Mouse (Mus musculus) embryonic facial prominence, embryonic 11.5 days (tissue): ENCODE measurements at regions not wholly inside any gene's neighbourhood (a gene's known extent, or its start where the extent isn't known, plus 50 kb on each side); places are given as distances from the start of the nearest gene placed in this dataset.

Experiments
- ATAC-seq: fragments of 200-750 bp; cut with Nextera tagmentation; replicated peaks from 2 replicates; pipeline ENCODE4 v1.8.0; 2017; ENCODE audit warnings: low read depth; ENCODE audit not compliant: insufficient number of reproducible peaks, low FRiP score, low TSS enrichment
- DNase-seq: peaks from one replicate; pipeline ENCODE4 v3.0.0-alpha.2; 2015; ENCODE audit warnings: low spot score
- H3K27ac ChIP-seq: fragments of 300-500 bp; sonication (generic); replicated peaks from 2 replicates; pipeline ENCODE4 v1.5.1; 2014; ENCODE audit warnings: mild to moderate bottlenecking, low read depth, low read length, control low read depth
- H3K27me3 ChIP-seq: fragments of 300-500 bp; sonication (generic); 2 replicates; pipeline ENCODE4 v1.6.1; 2014; ENCODE audit warnings: mild to moderate bottlenecking, low read length, moderate library complexity, mixed read lengths; ENCODE audit not compliant: control insufficient read depth, insufficient read depth
- H3K36me3 ChIP-seq: fragments of 300-500 bp; sonication (generic); replicated peaks from 2 replicates; pipeline ENCODE4 v1.6.1; 2014; ENCODE audit warnings: low read depth, mild to moderate bottlenecking, low read length, moderate library complexity, mixed read lengths; ENCODE audit not compliant: control insufficient read depth, insufficient read depth
- H3K4me1 ChIP-seq: fragments of 300-500 bp; sonication (generic); 2 replicates; pipeline ENCODE4 v1.6.1; 2014; ENCODE audit warnings: low read length, mixed read lengths; ENCODE audit not compliant: control insufficient read depth, insufficient read depth
- H3K4me2 ChIP-seq: fragments of 300-500 bp; sonication (generic); 2 replicates; pipeline ENCODE4 v1.6.1; 2014; ENCODE audit warnings: low read depth, mild to moderate bottlenecking, control low read depth, low read length, moderate library complexity
- H3K4me3 ChIP-seq: fragments of 300-500 bp; sonication (generic); 2 replicates; pipeline ENCODE4 v1.5.1; 2014; ENCODE audit warnings: low read depth, low read length, control low read depth
- H3K9ac ChIP-seq: fragments of 300-500 bp; sonication (generic); replicated peaks from 2 replicates; pipeline ENCODE4 v1.6.1; 2014; ENCODE audit warnings: mild to moderate bottlenecking, control low read depth, low read length
- H3K9me3 ChIP-seq: fragments of 300-500 bp; sonication (generic); replicated peaks from 2 replicates; pipeline ENCODE4 v1.6.1; 2016; ENCODE audit warnings: mild to moderate bottlenecking, low read length, inconsistent platforms, mixed read lengths; ENCODE audit not compliant: control insufficient read depth
- WGBS: fragments of 180-500 bp; shearing (Covaris S2); extraction: QIAGEN DNeasy Blood & Tissue Kit; methylation state at CpG from one replicate; pipeline ENCODE4 v1.1.7; 2014; 5-methylcytosine and 5-hydroxymethylcytosine counted together

GRCm38 (mm10) chr13:103459486-103460147 lies 125.3 kb upstream of the Mast4 start:
- H3K36me3 ChIP-seq: no peaks in the 10 kb centered on the region

DNA sequence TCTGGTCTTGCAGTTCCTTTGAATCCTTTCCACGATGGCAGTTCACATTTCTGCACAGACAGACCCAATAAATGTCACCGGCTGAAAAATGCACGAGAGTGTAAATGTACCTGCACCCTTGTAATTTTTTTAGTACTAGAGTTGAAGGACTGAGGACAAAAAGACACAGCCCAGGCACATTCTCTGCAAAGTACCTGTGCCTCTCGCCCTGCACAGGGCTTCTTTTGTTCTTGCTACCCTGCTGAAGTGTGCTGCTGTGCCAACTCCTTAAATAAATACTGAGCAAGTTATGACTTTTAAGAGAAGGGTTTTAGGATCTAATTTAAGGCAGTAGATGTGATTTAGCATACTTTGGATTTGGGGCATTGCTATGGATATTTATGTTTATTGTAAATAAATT lies 118.5 kb upstream of the Mast4 start:
- no peak overlapping the region for H3K9ac ChIP-seq

More at GRCm38 (mm10) chr13:103459486-103460147, 125.3 kb upstream of the Mast4 start:
- Histone ChIP-seq H3K4me3 (no peak overlapping the region), H3K27ac (no peak overlapping the region), H3K4me2 (no peak overlapping the region), H3K9ac (no peak overlapping the region), H3K9me3 (no peaks in the 10 kb centered on the region), H3K27me3 (no peaks in the 10 kb centered on the region), H3K4me1 (no peaks in the 10 kb centered on the region)
- DNase-seq: no peak
- no peak for ATAC-seq
- 89% methylated on average over 13 of the region's 13 CpGs for WGBS

DNA sequence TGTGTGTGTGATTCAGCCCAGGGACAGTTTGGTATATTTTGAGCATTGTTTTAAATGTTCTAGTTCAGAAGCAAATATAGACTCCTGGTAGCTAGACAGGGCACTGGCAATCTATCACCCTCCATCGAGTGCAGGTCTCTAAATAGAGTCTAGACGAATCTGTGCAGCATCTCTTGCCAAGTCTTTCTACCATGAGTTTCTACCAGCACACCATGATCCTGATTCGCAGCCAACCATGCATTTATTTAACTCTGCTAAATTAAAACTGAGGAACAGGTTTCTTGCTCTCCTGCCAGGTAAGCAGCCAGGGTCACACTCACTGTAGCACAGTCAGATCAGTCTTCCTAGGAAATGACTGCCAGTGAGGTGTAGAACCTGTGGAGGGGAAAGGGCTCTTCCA lies 96.3 kb upstream of the Mast4 start:
- no peak for DNase-seq
- Histone ChIP-seq H3K9ac (no peak overlapping the region), H3K27ac (no peak overlapping the region), H3K4me2 (no peak overlapping the region), H3K36me3 (no peaks in the 10 kb centered on the region), H3K4me1 (no peaks in the 10 kb centered on the region), H3K9me3 (no peaks in the 10 kb centered on the region), H3K4me3 (no peak overlapping the region), H3K27me3 (no peaks in the 10 kb centered on the region)
- 88% methylated on average over 3 of the region's 3 CpGs for WGBS
- no peak for ATAC-seq

More for the DNA sequence above, 118.5 kb upstream of the Mast4 start:
- no peaks in the 10 kb centered on the region for H3K27me3 ChIP-seq
- no peaks in the 10 kb centered on the region for H3K36me3 ChIP-seq
- no peaks in the 10 kb centered on the region for H3K4me1 ChIP-seq
- 57% methylated on average over 4 of the region's 4 CpGs for WGBS
- no peak overlapping the region for H3K4me3 ChIP-seq
- H3K9me3 ChIP-seq: no peaks in the 10 kb centered on the region
- DNase-seq: no peak
- ATAC-seq: no peak
- no peak overlapping the region for H3K27ac ChIP-seq
- no peak overlapping the region for H3K4me2 ChIP-seq

- no peak for DNase-seq
- 88% methylated on average over 7 of the region's 7 CpGs for WGBS
These were observed 89.7 kb upstream of the Mast4 start for GRCm38 (mm10) chr13:103424011-103424410.

DNA sequence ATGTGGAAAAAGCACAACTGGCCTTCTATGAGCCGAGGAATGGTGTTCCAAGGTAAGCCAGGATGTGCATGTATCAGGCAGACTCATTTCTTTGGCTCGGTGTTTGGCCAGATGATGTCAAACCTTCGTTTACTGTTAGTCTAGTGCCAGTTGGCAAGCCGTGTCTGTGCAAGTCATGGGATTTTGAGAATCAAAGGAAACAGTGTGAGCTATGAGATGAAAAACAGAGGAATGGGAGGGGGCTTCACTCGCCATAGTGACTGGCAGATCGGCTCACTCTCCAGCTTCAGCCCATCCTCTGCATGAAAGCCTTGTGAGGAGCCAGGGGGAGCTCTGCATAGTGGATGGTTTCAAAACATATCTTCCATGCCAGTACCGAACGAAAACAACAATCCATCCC lies 89.1 kb upstream of the Mast4 start:
- no peak overlapping the region for H3K4me2 ChIP-seq

More at GRCm38 (mm10) chr13:103424011-103424410, 89.7 kb upstream of the Mast4 start:
- H3K9me3 ChIP-seq: no peaks in the 10 kb centered on the region
- H3K27ac ChIP-seq: no peak overlapping the region
- no peak overlapping the region for H3K4me3 ChIP-seq
- H3K4me2 ChIP-seq: no peak overlapping the region
- H3K4me1 ChIP-seq: no peaks in the 10 kb centered on the region
- H3K27me3 ChIP-seq: no peaks in the 10 kb centered on the region
- H3K9ac ChIP-seq: no peak overlapping the region
- no peaks in the 10 kb centered on the region for H3K36me3 ChIP-seq
- ATAC-seq: no peak

GRCm38 (mm10) chr13:103422997-103423396 lies 88.7 kb upstream of the Mast4 start:
- Histone ChIP-seq H3K36me3 (no peaks in the 10 kb centered on the region), H3K4me3 (no peak overlapping the region), H3K9ac (no peak overlapping the region), H3K4me2 (no peak overlapping the region), H3K4me1 (no peaks in the 10 kb centered on the region), H3K27me3 (no peaks in the 10 kb centered on the region), H3K9me3 (no peaks in the 10 kb centered on the region), H3K27ac (no peak overlapping the region)
- ATAC-seq (no peak), DNase-seq (no peak)
- 83% methylated on average over 8 of the region's 8 CpGs for WGBS

More for the DNA sequence above, 89.1 kb upstream of the Mast4 start:
- H3K36me3 ChIP-seq: no peaks in the 10 kb centered on the region
- no peak for ATAC-seq
- H3K9me3 ChIP-seq: no peaks in the 10 kb centered on the region
- 89% methylated on average over 8 of the region's 8 CpGs for WGBS
- no peaks in the 10 kb centered on the region for H3K4me1 ChIP-seq
- no peak overlapping the region for H3K9ac ChIP-seq
- no peak overlapping the region for H3K27ac ChIP-seq
- H3K27me3 ChIP-seq: no peaks in the 10 kb centered on the region
- no peak overlapping the region for H3K4me3 ChIP-seq
- no peak for DNase-seq

DNA sequence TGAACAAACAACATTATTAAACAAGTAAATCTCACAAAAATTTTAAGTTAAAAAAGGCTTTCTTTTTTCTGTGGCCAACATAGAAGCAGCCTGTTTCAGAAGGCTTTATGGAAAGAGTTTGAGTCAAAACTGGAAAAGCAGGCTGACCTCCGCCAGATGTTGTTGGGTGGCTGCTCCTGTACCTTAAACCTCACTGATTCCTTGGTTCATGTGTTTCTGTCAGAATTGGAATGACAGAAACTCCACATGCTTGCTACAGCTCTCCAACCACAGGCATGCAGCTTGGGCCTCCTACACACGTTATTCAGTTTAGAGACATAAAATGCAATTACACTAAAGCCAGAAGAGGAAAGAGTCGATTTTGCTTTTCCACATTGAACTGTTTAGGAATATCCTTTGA lies 84.8 kb upstream of the Mast4 start:
- Histone ChIP-seq H3K36me3 (no peaks in the 10 kb centered on the region), H3K4me3 (no peak overlapping the region), H3K9me3 (no peaks in the 10 kb centered on the region), H3K27me3 (no peaks in the 10 kb centered on the region), H3K9ac (no peak overlapping the region), H3K27ac (no peak overlapping the region), H3K4me1 (no peaks in the 10 kb centered on the region), H3K4me2 (no peak overlapping the region)
- WGBS: 68% methylated on average over 3 of the region's 3 CpGs
- ATAC-seq (no peak), DNase-seq (no peak)

- DNase-seq (no peak), ATAC-seq (no peak)
- Histone ChIP-seq H3K36me3 (no peaks in the 10 kb centered on the region), H3K4me3 (no peak overlapping the region), H3K9me3 (no peaks in the 10 kb centered on the region), H3K4me2 (no peak overlapping the region), H3K9ac (no peak overlapping the region), H3K4me1 (no peaks in the 10 kb centered on the region), H3K27ac (no peak overlapping the region), H3K27me3 (no peaks in the 10 kb centered on the region)
- WGBS: 85% methylated on average over 5 of the region's 5 CpGs
These were observed 83.0 kb upstream of the Mast4 start for GRCm38 (mm10) chr13:103417256-103417655.
